Mouse (Mus musculus) neural tube, postnatal 0 days (tissue): ENCODE data around the gene Zfp345. TPM values are rescaled to one million over a fixed set of nuclear protein-coding genes. Genes with fewer than 3 reads are reported as not detected.

Experiments used
- polyA plus RNA-seq: library from polyadenylated mRNA; unstranded; fragments of >200 nt; fragmentation: Nextera tagmentation; extraction: Ambion mirVana; gene quantifications from 2 replicates; pipeline ENCODE4 v1.2.1, GENCODE M21; 2015

The Zfp345 gene
- polyA plus RNA-seq = 0.08 and 0.12 TPM in 2 replicates

GRCm38 (mm10) chr2:150484939-150485778 lies at the start of gene Zfp345:
Gene Zfp345, minus strand, starts transcription at chr2:150485091.

GRCm38 (mm10) chr2:150451180-150451919 lies 33.5 kb downstream of the Zfp345 start, which contains the start of gene Zfp442:
Gene Zfp442, minus strand, starts transcription at chr2:150451486.

Other genes with a start within 250 kb of the Zfp345 start
- 3.1 and 4.0 TPM in 2 replicates for gene Gm21994, start 229.5 kb downstream of the Zfp345 start, polyA plus RNA-seq
- 0.10 TPM in 1 of 2 replicates, not detected in the other for gene Gm14124, start 227.6 kb downstream of the Zfp345 start, polyA plus RNA-seq
- gene Gm10130, start 161.4 kb downstream of the Zfp345 start, polyA plus RNA-seq = 1.6 and 2.4 TPM in 2 replicates
- 14.1 and 14.3 TPM in 2 replicates for gene 3300002I08Rik, start 122.3 kb downstream of the Zfp345 start, polyA plus RNA-seq
- gene Zfp442, start 33.6 kb downstream of the Zfp345 start, polyA plus RNA-seq = 6.0 and 6.3 TPM in 2 replicates
- 0.31 and 0.56 TPM in 2 replicates for gene Cst7, start 85.3 kb upstream of the Zfp345 start, polyA plus RNA-seq
- gene Apmap, start 123.5 kb upstream of the Zfp345 start, polyA plus RNA-seq = 47.2 and 49.7 TPM in 2 replicates
- 14.0 and 14.2 TPM in 2 replicates for gene Acss1, start 183.4 kb upstream of the Zfp345 start, polyA plus RNA-seq
- gene Vsx1, start 204.3 kb upstream of the Zfp345 start, polyA plus RNA-seq = 0.14 and 0.19 TPM in 2 replicates